Mouse (Mus musculus) kidney, adult 2 months (tissue): Measurements from ENCODE around the gene Crip1.

ENCODE experiments used
- CTCF ChIP-seq: fragments of 200-500 bp; conservative IDR thresholded peaks from 2 replicates; pipeline ENCODE4 v1.5.1; 2011; ENCODE audit warnings: low read depth, mild to moderate bottlenecking, control low read depth, low read length, moderate library complexity, mixed read lengths; ENCODE audit not compliant: insufficient read depth, insufficient read length
- POLR2A ChIP-seq: fragments of 200-500 bp; IDR thresholded peaks from one replicate; pipeline ENCODE4 v1.6.1; 2011; ENCODE audit warnings: low read depth, low read length, control low read depth

- no peak for TF ChIP-seq CTCF
- TF ChIP-seq POLR2A, result no peak
These were observed 5.3 kb upstream of the Crip1 start for GRCm38 (mm10) chr12:113140616-113141411.
